Mouse (Mus musculus) CH12.LX (cell line): ENCODE results near the gene Nsun7.

Source experiments
- CHD1 ChIP-seq: IDR thresholded peaks from 2 replicates; pipeline ENCODE4 v1.6.1; 2012; ENCODE audit warnings: low read depth, low read length, improper control_type of control experiment, inconsistent platforms
- CHD2 ChIP-seq: IDR thresholded peaks from 2 replicates; pipeline ENCODE4 v1.6.1; 2011; ENCODE audit warnings: low read length, improper control_type of control experiment
- CTCF ChIP-seq, 2 experiments: IDR thresholded peaks in 1 of 2; conservative IDR thresholded peaks in 1 of 2; 2 replicates each; pipeline ENCODE4 v1.5.1; 2011 to 2012; ENCODE audit warnings: low read depth in 2 of 2, low read length in 2 of 2, improper control_type of control experiment in 1 of 2, inconsistent platforms in 1 of 2, mild to moderate bottlenecking in 1 of 2, moderate library complexity in 1 of 2
- GABPA ChIP-seq: IDR thresholded peaks from 2 replicates; pipeline ENCODE4 v1.6.1; 2012; ENCODE audit warnings: low read depth, low read length, improper control_type of control experiment, inconsistent platforms; ENCODE audit not compliant: insufficient replicate concordance
- MAFK ChIP-seq: IDR thresholded peaks from 2 replicates; pipeline ENCODE4 v1.6.1; 2011; ENCODE audit warnings: low read length, improper control_type of control experiment; ENCODE audit not compliant: insufficient replicate concordance
- POLR2A ChIP-seq: IDR thresholded peaks from 2 replicates; pipeline ENCODE4 v1.6.1; 2011; ENCODE audit warnings: low read depth, mild to moderate bottlenecking, improper control_type of control experiment, low read length
- TCF12 ChIP-seq: IDR thresholded peaks from 2 replicates; pipeline ENCODE4 v1.6.1; 2014; ENCODE audit warnings: low read depth, mild to moderate bottlenecking, inconsistent platforms, low read length, improper control_type of control experiment
- USF1 ChIP-seq: IDR thresholded peaks from 2 replicates; pipeline ENCODE4 v1.6.1; 2014; ENCODE audit warnings: low read depth, mild to moderate bottlenecking, inconsistent platforms, low read length, improper control_type of control experiment
- USF2 ChIP-seq: conservative IDR thresholded peaks from 2 replicates; pipeline ENCODE4 v1.6.1; 2011; ENCODE audit warnings: low read depth, low read length, improper control_type of control experiment
- ZC3H11A ChIP-seq: IDR thresholded peaks from 2 replicates; pipeline ENCODE4 v1.6.1; 2012; ENCODE audit warnings: low read depth, mild to moderate bottlenecking, inconsistent platforms, low read length, improper control_type of control experiment

DNA sequence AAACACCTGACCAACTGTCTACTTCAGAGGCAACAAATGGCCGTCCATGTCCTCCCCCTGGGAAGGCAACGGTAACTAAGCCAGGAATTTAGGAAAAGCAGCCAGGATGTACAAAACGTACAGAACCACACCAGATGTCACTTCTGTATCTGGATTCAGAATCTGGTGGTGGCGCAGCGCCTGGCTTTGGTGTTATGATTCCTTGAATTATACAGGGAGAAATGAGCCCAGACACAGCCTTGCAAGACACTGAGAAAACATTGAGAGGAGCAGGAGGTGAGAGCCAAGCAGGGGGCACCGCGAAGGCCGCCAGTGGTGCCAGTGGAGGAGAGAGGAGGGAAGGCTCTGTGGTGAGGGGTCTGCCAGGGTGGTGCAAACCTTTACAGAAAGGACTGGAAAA lies 45.8 kb downstream of the Nsun7 start:
- TF ChIP-seq GABPA (no peak), USF2 (no peak), CHD2 (no peak), POLR2A (no peak), CTCF (conservative IDR thresholded peaks at IDR 0.05 in 1 of 2, IDR thresholded peaks at IDR 0.05 in 1 of 2; ENCODE audit: low read depth in 2 of 2, low read length in 2 of 2) (no peak), CHD1 (no peak), USF1 (no peak), ZC3H11A (no peak), MAFK (no peak), TCF12 (no peak)
